Mouse (Mus musculus): Measurements from ENCODE around the gene Nipbl. TPM values are rescaled to one million over a fixed set of nuclear protein-coding genes. Genes with fewer than 3 reads are reported as not detected.

Nipbl gene
- polyA plus RNA-seq, 1 experiment from 2014 or later = 15.3 TPM

- H3K4me1 ChIP-seq (ENCODE audit: control insufficient read depth, insufficient read depth, low read length) = no peaks in the 10 kb centered on the region
- ATAC-seq (no peak), DNase-seq (ENCODE audit: low spot score) (no peak)
- no peak overlapping the region for H3K27ac ChIP-seq (ENCODE audit: low read depth, low read length)
- no peak overlapping the region for H3K4me3 ChIP-seq (ENCODE audit: low read depth, low read length)
- no peak overlapping the region for H3K9ac ChIP-seq (ENCODE audit: low read length)
- H3K27me3 ChIP-seq (replicated peaks; ENCODE audit: control insufficient read depth, insufficient read depth, low read length) = no peaks in the 10 kb centered on the region
- peaks cover 87% of the 10 kb centered on the region for H3K36me3 ChIP-seq (ENCODE audit: control insufficient read depth, insufficient read depth, low read length)
- 91% methylated on average over 3 of the region's 3 CpGs for WGBS
- no peaks in the 10 kb centered on the region for H3K9me3 ChIP-seq (replicated peaks; ENCODE audit: control insufficient read depth, low read length)
- no peak overlapping the region for H3K4me2 ChIP-seq (ENCODE audit: low read length)
These were observed 178.3 kb downstream of the Nipbl start for GRCm38 (mm10) chr15:8265946-8266345.

Other genes starting within 250 kb of the Nipbl start
- gene Gm2310, start 75.5 kb upstream of the Nipbl start, polyA plus RNA-seq (2014; fragmentation: Nextera tagmentation; extraction: Ambion mirVana) = not detected in 2 replicates

Measured in forebrain, embryonic 14.5 days (tissue).